Mouse (Mus musculus) midbrain, postnatal 0 days (tissue): ENCODE data around the gene Bmp2. TPM values are rescaled to one million over a fixed set of nuclear protein-coding genes. Genes with fewer than 3 reads are reported as not detected.
A peak's percentile ranks its signal among the peaks of the same experiment; 100 is the strongest.

ENCODE experiments used
- ATAC-seq: fragments of 200-750 bp; cut with Nextera tagmentation; 2 replicates; pipeline ENCODE4 v1.8.0; 2017; ENCODE audit warnings: moderate number of reproducible peaks, mild to moderate bottlenecking, moderate TSS enrichment, moderate library complexity; ENCODE audit not compliant: low FRiP score
- DNase-seq: peaks from one replicate; pipeline ENCODE4 v3.0.0-alpha.2; 2015; ENCODE audit warnings: low spot score
- H3K27ac ChIP-seq: fragments of 300-500 bp; sonication (generic); 2 replicates; pipeline ENCODE4 v1.5.1; 2014; ENCODE audit warnings: low read depth, mild to moderate bottlenecking, low read length, mixed read lengths
- H3K27me3 ChIP-seq: fragments of 300-500 bp; sonication (generic); 2 replicates; pipeline ENCODE4 v1.6.1; 2014; ENCODE audit warnings: low read length, control low read depth, mixed read lengths; ENCODE audit not compliant: insufficient read depth
- H3K36me3 ChIP-seq: fragments of 300-500 bp; sonication (generic); 2 replicates; pipeline ENCODE4 v1.6.1; 2014; ENCODE audit warnings: low read length, control low read depth, mixed read lengths; ENCODE audit not compliant: insufficient read depth
- H3K4me1 ChIP-seq: fragments of 300-500 bp; sonication (generic); 2 replicates; pipeline ENCODE4 v1.6.1; 2014; ENCODE audit warnings: mild to moderate bottlenecking, control low read depth, antibody characterized with exemption, low read length, mixed read lengths; ENCODE audit not compliant: insufficient read depth
- H3K4me2 ChIP-seq: fragments of 300-500 bp; sonication (generic); 2 replicates; pipeline ENCODE4 v1.6.1; 2014; ENCODE audit warnings: low read depth, mild to moderate bottlenecking, low read length, mixed read lengths; ENCODE audit not compliant: poor library complexity, severe bottlenecking
- H3K4me3 ChIP-seq: fragments of 300-500 bp; sonication (generic); 2 replicates; pipeline ENCODE4 v1.5.1; 2014; ENCODE audit warnings: low read depth, mild to moderate bottlenecking, low read length, moderate library complexity
- H3K9ac ChIP-seq: fragments of 300-500 bp; sonication (generic); replicated peaks from 2 replicates; pipeline ENCODE4 v1.6.1; 2014; ENCODE audit warnings: mild to moderate bottlenecking, low read length, moderate library complexity, mixed read lengths; ENCODE audit not compliant: poor library complexity, severe bottlenecking
- H3K9me3 ChIP-seq: fragments of 300-500 bp; sonication (generic); 2 replicates; pipeline ENCODE4 v1.6.1; 2016; ENCODE audit warnings: low read length, control low read depth
- CTCF ChIP-seq: IDR thresholded peaks from 2 replicates; pipeline ENCODE4 v1.5.1; 2016; ENCODE audit warnings: antibody characterized with exemption, mild to moderate bottlenecking
- WGBS: fragments of 180-500 bp; shearing (Covaris S2); extraction: QIAGEN DNeasy Blood & Tissue Kit; methylation state at CpG from one replicate; pipeline ENCODE4 v1.1.7; 2014; 5-methylcytosine and 5-hydroxymethylcytosine counted together
- polyA plus RNA-seq: library from polyadenylated mRNA; unstranded; fragments of >200 nt; fragmentation: Nextera tagmentation; extraction: Ambion mirVana; gene quantifications from 2 replicates; pipeline ENCODE4 v1.2.1, GENCODE M21; 2015
- total RNA-seq: library from RNA; depleted of rRNA; stranded (reverse); fragments of >200 nt; gene quantifications from 2 replicates; pipeline ENCODE4 v1.2.3, GENCODE M21; 2014; rRNA removed

Bmp2 gene
- total RNA-seq (3.0 and 3.6 TPM in 2 replicates), polyA plus RNA-seq (4.0 TPM in 2 replicates)

- Histone ChIP-seq H3K36me3 (no peaks in the 10 kb centered on the region), H3K9ac (peak within 1 kb of the TSS; percentile 42), H3K27me3 (peaks cover 26% of the 10 kb centered on the region), H3K4me2 (peak within 1 kb of the TSS; percentile 74), H3K4me3 (peak within 1 kb of the TSS; percentile 58), H3K4me1 (peaks cover 8% of the 10 kb centered on the region; the same call in 1 of the 2 replicates), H3K27ac (no peak within 1 kb of the TSS), H3K9me3 (no peaks in the 10 kb centered on the region)
- under 1% methylated on average over 96 of the region's 110 CpGs for WGBS
- DNase-seq (peak; percentile 58), ATAC-seq (peak; percentile 53; the same call in 1 of the 2 replicates)
- peak; percentile 17 for TF ChIP-seq CTCF
Measured at GRCm38 (mm10) chr2:133552031-133552841, at the start of gene Bmp2. Bmp2 (plus strand) TSS chr2:133552159.

GRCm38 (mm10) chr2:133505678-133506077 is 46.3 kb upstream of the Bmp2 start:
- Histone ChIP-seq H3K9ac (no peak overlapping the region), H3K36me3 (no peaks in the 10 kb centered on the region), H3K4me2 (no peak overlapping the region), H3K4me1 (no peaks in the 10 kb centered on the region), H3K27me3 (no peaks in the 10 kb centered on the region), H3K9me3 (no peaks in the 10 kb centered on the region), H3K27ac (no peak overlapping the region), H3K4me3 (no peak overlapping the region)
- ATAC-seq (no peak), DNase-seq (no peak)
- WGBS, result 93% methylated on average over 2 of the region's 2 CpGs
- TF ChIP-seq CTCF, result no peak

- TF ChIP-seq CTCF, result no peak
- ATAC-seq (no peak), DNase-seq (no peak)
- H3K9me3 ChIP-seq, result no peaks in the 10 kb centered on the region
- no peak overlapping the region for H3K9ac ChIP-seq
- no peak overlapping the region for H3K4me2 ChIP-seq
- H3K4me1 ChIP-seq, result no peaks in the 10 kb centered on the region
- no peaks in the 10 kb centered on the region for H3K36me3 ChIP-seq
- WGBS, result 94% methylated on average over 4 of the region's 4 CpGs
- no peak overlapping the region for H3K4me3 ChIP-seq
- no peak overlapping the region for H3K27ac ChIP-seq
- no peaks in the 10 kb centered on the region for H3K27me3 ChIP-seq
Measured at GRCm38 (mm10) chr2:133507045-133507444, 44.9 kb upstream of the Bmp2 start.

- DNase-seq (no peak), ATAC-seq (no peak)
- WGBS, result 72% methylated on average over 16 of the region's 16 CpGs
- TF ChIP-seq CTCF, result no peak
- H3K9me3 ChIP-seq, result no peaks in the 10 kb centered on the region
- no peak overlapping the region for H3K4me2 ChIP-seq
- H3K9ac ChIP-seq, result no peak overlapping the region
- no peak overlapping the region for H3K4me3 ChIP-seq
- H3K4me1 ChIP-seq, result no peaks in the 10 kb centered on the region
- H3K27ac ChIP-seq, result no peak overlapping the region
- H3K36me3 ChIP-seq, result no peaks in the 10 kb centered on the region
- H3K27me3 ChIP-seq, result no peaks in the 10 kb centered on the region
Measured at GRCm38 (mm10) chr2:133509141-133509540, 42.8 kb upstream of the Bmp2 start.

- no peaks in the 10 kb centered on the region for H3K27me3 ChIP-seq
- ATAC-seq, result no peak
- no peak for DNase-seq
- 74% methylated on average over 9 of the region's 9 CpGs for WGBS
- TF ChIP-seq CTCF, result no peak
- H3K4me1 ChIP-seq, result no peaks in the 10 kb centered on the region
- no peaks in the 10 kb centered on the region for H3K36me3 ChIP-seq
- no peak overlapping the region for H3K4me2 ChIP-seq
- H3K4me3 ChIP-seq, result no peak overlapping the region
- H3K9ac ChIP-seq, result no peak overlapping the region
- H3K27ac ChIP-seq, result no peak overlapping the region
- no peaks in the 10 kb centered on the region for H3K9me3 ChIP-seq
Measured at GRCm38 (mm10) chr2:133511011-133511779, 40.8 kb upstream of the Bmp2 start.
